Mouse (Mus musculus): ENCODE measurements at regions not wholly inside any gene's neighbourhood (a gene's known extent, or its start where the extent isn't known, plus 50 kb on each side); places are given as distances from the start of the nearest gene placed in this dataset.

GRCm38 (mm10) chr4:56004227-56004626 lies 472.0 kb upstream of the Klf4 start:
- H3K36me3 ChIP-seq = no peaks in the 10 kb centered on the region
- no peak overlapping the region for H3K9ac ChIP-seq
- H3K4me1 ChIP-seq = no peaks in the 10 kb centered on the region
- H3K27me3 ChIP-seq (replicated peaks) = no peaks in the 10 kb centered on the region
- H3K4me2 ChIP-seq (replicated peaks) = no peak overlapping the region
- ATAC-seq (ENCODE audit: low FRiP score, low read depth) = no peak
- H3K4me3 ChIP-seq = no peak overlapping the region
- no peak overlapping the region for H3K27ac ChIP-seq
- no peaks in the 10 kb centered on the region for H3K9me3 ChIP-seq
- WGBS = 88% methylated on average over 5 of the region's 5 CpGs

GRCm38 (mm10) chr4:56001312-56001731 lies 469.1 kb upstream of the Klf4 start:
- no peaks in the 10 kb centered on the region for H3K4me1 ChIP-seq
- H3K4me3 ChIP-seq = no peak overlapping the region
- no peak; the same call in 1 of the 2 replicates for ATAC-seq (ENCODE audit: low FRiP score, low read depth)
- H3K9me3 ChIP-seq = no peaks in the 10 kb centered on the region
- WGBS = 70% methylated on average over 3 of the region's 3 CpGs
- no peak overlapping the region for H3K4me2 ChIP-seq (replicated peaks)
- no peak overlapping the region for H3K27ac ChIP-seq
- no peaks in the 10 kb centered on the region for H3K36me3 ChIP-seq
- H3K27me3 ChIP-seq (replicated peaks) = no peaks in the 10 kb centered on the region
- no peak overlapping the region for H3K9ac ChIP-seq

- no peak overlapping the region for H3K9ac ChIP-seq
- H3K4me2 ChIP-seq (replicated peaks) = no peak overlapping the region
- ATAC-seq (ENCODE audit: low FRiP score, low read depth) = no peak
- H3K4me1 ChIP-seq = no peaks in the 10 kb centered on the region
- H3K27me3 ChIP-seq (replicated peaks) = no peaks in the 10 kb centered on the region
- no peaks in the 10 kb centered on the region for H3K36me3 ChIP-seq
- no peak overlapping the region for H3K27ac ChIP-seq
- no peak overlapping the region for H3K4me3 ChIP-seq
- H3K9me3 ChIP-seq = no peaks in the 10 kb centered on the region
Observed at GRCm38 (mm10) chr4:55984026-55984425, 451.8 kb upstream of the Klf4 start.

- Histone ChIP-seq H3K9me3 (no peaks in the 10 kb centered on the region), H3K4me3 (no peak overlapping the region), H3K4me2 (replicated peaks) (no peak overlapping the region), H3K9ac (no peak overlapping the region), H3K27me3 (replicated peaks) (no peaks in the 10 kb centered on the region), H3K4me1 (no peaks in the 10 kb centered on the region), H3K27ac (no peak overlapping the region), H3K36me3 (no peaks in the 10 kb centered on the region)
- 90% methylated on average over 4 of the region's 4 CpGs for WGBS
- ATAC-seq (ENCODE audit: low FRiP score, low read depth) = no peak
Observed at GRCm38 (mm10) chr4:55978539-55978938, 446.3 kb upstream of the Klf4 start.

- no peaks in the 10 kb centered on the region for H3K36me3 ChIP-seq
- H3K4me1 ChIP-seq = no peaks in the 10 kb centered on the region
- H3K9ac ChIP-seq = no peak overlapping the region
- H3K9me3 ChIP-seq = no peaks in the 10 kb centered on the region
- no peak overlapping the region for H3K27ac ChIP-seq
- no peak overlapping the region for H3K4me2 ChIP-seq (replicated peaks)
- H3K4me3 ChIP-seq = no peak overlapping the region
- no peaks in the 10 kb centered on the region for H3K27me3 ChIP-seq (replicated peaks)
- 87% methylated on average over 2 of the region's 2 CpGs for WGBS
- no peak for ATAC-seq (ENCODE audit: low FRiP score, low read depth)
Observed at GRCm38 (mm10) chr4:55976265-55976664, 444.0 kb upstream of the Klf4 start.

- 85% methylated on average over 1 of the region's 1 CpGs for WGBS
- Histone ChIP-seq H3K4me2 (replicated peaks) (no peak overlapping the region), H3K4me1 (no peaks in the 10 kb centered on the region), H3K9me3 (no peaks in the 10 kb centered on the region), H3K9ac (no peak overlapping the region), H3K36me3 (no peaks in the 10 kb centered on the region), H3K27ac (no peak overlapping the region), H3K27me3 (replicated peaks) (no peaks in the 10 kb centered on the region), H3K4me3 (no peak overlapping the region)
- ATAC-seq (ENCODE audit: low FRiP score, low read depth) = no peak
Observed at GRCm38 (mm10) chr4:55973706-55974105, 441.4 kb upstream of the Klf4 start.

GRCm38 (mm10) chr4:55972235-55972819 lies 440.1 kb upstream of the Klf4 start:
- Histone ChIP-seq H3K36me3 (no peaks in the 10 kb centered on the region), H3K27me3 (replicated peaks) (no peaks in the 10 kb centered on the region), H3K27ac (no peak overlapping the region), H3K4me2 (replicated peaks) (no peak overlapping the region), H3K4me1 (no peaks in the 10 kb centered on the region), H3K4me3 (no peak overlapping the region), H3K9me3 (no peaks in the 10 kb centered on the region), H3K9ac (no peak overlapping the region)
- no peak for ATAC-seq (ENCODE audit: low FRiP score, low read depth)
- 86% methylated on average over 7 of the region's 7 CpGs for WGBS

- no peaks in the 10 kb centered on the region for H3K27me3 ChIP-seq (replicated peaks)
- H3K9ac ChIP-seq = no peak overlapping the region
- H3K4me2 ChIP-seq (replicated peaks) = no peak overlapping the region
- H3K36me3 ChIP-seq = no peaks in the 10 kb centered on the region
- no peak overlapping the region for H3K27ac ChIP-seq
- no peak for ATAC-seq (ENCODE audit: low FRiP score, low read depth)
- H3K9me3 ChIP-seq = no peaks in the 10 kb centered on the region
- no peaks in the 10 kb centered on the region for H3K4me1 ChIP-seq
- 100% methylated on average over 1 of the region's 1 CpGs for WGBS
- H3K4me3 ChIP-seq = no peak overlapping the region
Observed at GRCm38 (mm10) chr4:55960063-55960462, 427.8 kb upstream of the Klf4 start.

GRCm38 (mm10) chr4:55953701-55954100 lies 421.4 kb upstream of the Klf4 start:
- no peak overlapping the region for H3K9ac ChIP-seq
- H3K4me1 ChIP-seq = no peaks in the 10 kb centered on the region
- 94% methylated on average over 1 of the region's 1 CpGs for WGBS
- no peak overlapping the region for H3K27ac ChIP-seq
- H3K4me3 ChIP-seq = no peak overlapping the region
- ATAC-seq (ENCODE audit: low FRiP score, low read depth) = no peak
- no peaks in the 10 kb centered on the region for H3K36me3 ChIP-seq
- H3K27me3 ChIP-seq (replicated peaks) = no peaks in the 10 kb centered on the region
- H3K4me2 ChIP-seq (replicated peaks) = no peak overlapping the region
- no peaks in the 10 kb centered on the region for H3K9me3 ChIP-seq

- H3K9me3 ChIP-seq = no peaks in the 10 kb centered on the region
- WGBS = 84% methylated on average over 3 of the region's 3 CpGs
- no peak for ATAC-seq (ENCODE audit: low FRiP score, low read depth)
- no peak overlapping the region for H3K9ac ChIP-seq
- no peak overlapping the region for H3K27ac ChIP-seq
- no peaks in the 10 kb centered on the region for H3K36me3 ChIP-seq
- no peak overlapping the region for H3K4me3 ChIP-seq
- no peaks in the 10 kb centered on the region for H3K27me3 ChIP-seq (replicated peaks)
- no peak overlapping the region for H3K4me2 ChIP-seq (replicated peaks)
- H3K4me1 ChIP-seq = no peaks in the 10 kb centered on the region
Observed at GRCm38 (mm10) chr4:55952220-55952619, 420.0 kb upstream of the Klf4 start.

- Histone ChIP-seq H3K27me3 (replicated peaks) (no peaks in the 10 kb centered on the region), H3K4me2 (replicated peaks) (no peak overlapping the region)
- 65% methylated on average over 1 of the region's 1 CpGs for WGBS
Observed at GRCm38 (mm10) chr4:55941423-55941822, 409.2 kb upstream of the Klf4 start.

GRCm38 (mm10) chr4:55938383-55938782 lies 406.1 kb upstream of the Klf4 start:
- H3K9me3 ChIP-seq = no peaks in the 10 kb centered on the region

More at GRCm38 (mm10) chr4:55941423-55941822, 409.2 kb upstream of the Klf4 start:
- ATAC-seq (ENCODE audit: low FRiP score, low read depth) = no peak
- H3K9me3 ChIP-seq = no peaks in the 10 kb centered on the region
- H3K9ac ChIP-seq = no peak overlapping the region
- no peak overlapping the region for H3K4me3 ChIP-seq
- H3K4me1 ChIP-seq = no peaks in the 10 kb centered on the region; the same call in 1 of the 2 replicates
- H3K27ac ChIP-seq = no peak overlapping the region
- H3K36me3 ChIP-seq = no peaks in the 10 kb centered on the region

GRCm38 (mm10) chr4:55937833-55938232 lies 405.6 kb upstream of the Klf4 start:
- Histone ChIP-seq H3K4me1 (no peaks in the 10 kb centered on the region), H3K4me3 (no peak overlapping the region), H3K4me2 (replicated peaks) (no peak overlapping the region), H3K27ac (no peak overlapping the region), H3K9ac (no peak overlapping the region), H3K36me3 (no peaks in the 10 kb centered on the region), H3K27me3 (replicated peaks) (no peaks in the 10 kb centered on the region), H3K9me3 (no peaks in the 10 kb centered on the region)
- 90% methylated on average over 1 of the region's 1 CpGs for WGBS
- ATAC-seq (ENCODE audit: low FRiP score, low read depth) = no peak

More at GRCm38 (mm10) chr4:55938383-55938782, 406.1 kb upstream of the Klf4 start:
- WGBS = 74% methylated on average over 4 of the region's 4 CpGs
- H3K4me1 ChIP-seq = no peaks in the 10 kb centered on the region
- no peaks in the 10 kb centered on the region for H3K27me3 ChIP-seq (replicated peaks)
- no peaks in the 10 kb centered on the region for H3K36me3 ChIP-seq
- no peak overlapping the region for H3K9ac ChIP-seq
- no peak overlapping the region for H3K4me2 ChIP-seq (replicated peaks)
- H3K27ac ChIP-seq = no peak overlapping the region
- no peak overlapping the region for H3K4me3 ChIP-seq
- ATAC-seq (ENCODE audit: low FRiP score, low read depth) = no peak
